Mouse (Mus musculus) myocyte (in vitro differentiated cells): Measurements from ENCODE around the gene Gngt2.

Experiments
- CEBPB ChIP-seq: IDR thresholded peaks from 2 replicates; pipeline ENCODE4 v1.6.1; 2011; ENCODE audit warnings: mild to moderate bottlenecking, moderate library complexity; ENCODE audit not compliant: poor library complexity, insufficient read depth, severe bottlenecking
- MYOD1 ChIP-seq, 3 experiments: IDR thresholded peaks; one replicate each; pipeline ENCODE4 v1.6.1; 2011; ENCODE audit warnings: control low read depth in 2 of 3, low read depth in 2 of 3, mild to moderate bottlenecking in 2 of 3, moderate library complexity in 1 of 3; ENCODE audit not compliant: insufficient read length in 2 of 3, control insufficient read depth in 1 of 3
- MYOG ChIP-seq, 3 experiments: IDR thresholded peaks; one replicate each; pipeline ENCODE4 v1.6.1; 2011; ENCODE audit warnings: control low read depth in 2 of 3, low read depth in 2 of 3, mild to moderate bottlenecking in 2 of 3; ENCODE audit not compliant: insufficient read length in 2 of 3, control insufficient read depth in 1 of 3, insufficient read depth in 1 of 3
- POLR2A ChIP-seq: IDR thresholded peaks from one replicate; pipeline ENCODE4 v1.6.1; 2011; ENCODE audit warnings: low read depth, mild to moderate bottlenecking, control low read depth, moderate library complexity; ENCODE audit not compliant: insufficient read length
- TCF12 ChIP-seq: IDR thresholded peaks from one replicate; pipeline ENCODE4 v1.6.1; 2011; ENCODE audit warnings: mild to moderate bottlenecking, control low read depth; ENCODE audit not compliant: poor library complexity, insufficient read depth, severe bottlenecking
- USF1 ChIP-seq: IDR thresholded peaks from one replicate; pipeline ENCODE4 v1.6.1; 2011; ENCODE audit warnings: low read depth, mild to moderate bottlenecking, control low read depth, moderate library complexity

- no peak for TF ChIP-seq POLR2A
- no peak for TF ChIP-seq MYOG (IDR thresholded peaks at IDR 0.05; ENCODE audit: control insufficient read depth in 1 of 3, insufficient read depth in 1 of 3, insufficient read length in 2 of 3, low read depth in 2 of 3)
- TF ChIP-seq USF1 = no peak
- TF ChIP-seq MYOD1 (IDR thresholded peaks at IDR 0.05; ENCODE audit: control insufficient read depth in 1 of 3, insufficient read length in 2 of 3, low read depth in 2 of 3) = no peak
- TF ChIP-seq TCF12 = no peak
- TF ChIP-seq CEBPB = no peak
These were observed 6.4 kb upstream of the Gngt2 start for GRCm38 (mm10) chr11:95830411-95831275.
